Mouse (Mus musculus): ENCODE measurements around the gene Exog. TPM values are rescaled to one million over a fixed set of nuclear protein-coding genes. Genes with fewer than 3 reads are reported as not detected.
A peak's percentile ranks its signal among the peaks of the same experiment; 100 is the strongest.

The Exog gene
- polyA plus RNA-seq, 1 experiment = 4.6 TPM

DNA sequence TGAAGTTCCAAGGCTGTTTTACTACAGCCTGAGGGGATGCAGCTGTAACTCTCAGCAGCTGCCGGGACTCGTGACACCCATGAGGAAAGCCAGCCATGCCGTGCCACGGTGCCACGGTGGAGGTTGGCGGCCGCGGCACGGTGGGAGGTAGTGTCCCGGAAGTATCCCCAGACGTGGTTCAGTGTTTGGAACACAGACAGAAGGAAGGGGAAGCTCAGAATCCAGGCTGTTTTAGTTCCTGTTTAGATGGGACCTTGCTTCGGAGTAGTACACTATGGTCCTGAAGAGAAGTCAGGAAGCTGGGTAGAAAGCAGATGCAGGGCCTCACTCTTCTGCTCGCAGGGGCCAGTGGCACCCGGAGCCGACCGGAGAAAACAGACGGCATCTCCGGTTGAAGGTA is 26.7 kb upstream of the Exog start:
- Histone ChIP-seq H3K4me3 (ENCODE audit: insufficient read depth, low read length) (peak overlapping the region; percentile 21), H3K4me1 (ENCODE audit: control insufficient read depth, insufficient read depth, low read length) (peaks cover 20% of the 10 kb centered on the region), H3K27ac (ENCODE audit: insufficient read depth, low read depth, low read length) (peak overlapping the region; percentile 84)
- no peak for TF ChIP-seq POLR2A (IDR thresholded peaks at IDR 0.05; ENCODE audit: borderline replicate concordance, low read depth, low read length)

DNA sequence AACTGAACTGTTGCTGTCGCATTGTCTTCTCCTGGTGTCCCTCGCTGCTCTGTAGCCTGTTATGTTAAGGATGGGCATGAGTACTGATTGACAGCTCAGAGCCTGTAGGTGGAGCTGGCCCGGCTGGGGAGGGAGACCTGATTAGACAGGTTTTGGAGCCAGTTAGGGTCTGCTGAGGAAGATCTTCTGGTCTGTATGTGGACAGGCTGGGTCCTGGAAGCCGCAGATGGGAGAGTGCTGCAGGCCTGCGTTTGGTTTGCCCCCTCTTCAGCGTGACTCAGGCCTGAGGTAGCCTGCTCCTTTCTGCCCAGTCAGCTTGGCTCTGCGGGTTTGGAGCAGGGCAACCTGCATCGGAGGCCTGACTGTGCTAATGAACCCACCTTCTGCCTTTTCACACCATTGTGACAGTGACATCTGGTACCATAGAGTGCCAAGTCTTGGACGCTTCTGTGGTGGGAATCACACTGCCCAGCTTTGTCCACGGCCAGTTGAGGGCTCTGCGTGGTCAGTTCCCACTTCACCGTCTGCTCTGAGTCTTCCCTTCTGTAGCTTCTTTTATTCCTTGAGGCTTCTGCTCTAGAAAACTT is 24.8 kb upstream of the Exog start:
- Histone ChIP-seq H3K4me1 (ENCODE audit: control insufficient read depth, insufficient read depth, low read length) (peaks cover 31% of the 10 kb centered on the region), H3K4me3 (ENCODE audit: insufficient read depth, low read length) (no peak overlapping the region), H3K27ac (ENCODE audit: insufficient read depth, low read depth, low read length) (no peak overlapping the region)
- TF ChIP-seq POLR2A (IDR thresholded peaks at IDR 0.05; ENCODE audit: borderline replicate concordance, low read depth, low read length) (no peak), CTCF (IDR thresholded peaks at IDR 0.05; ENCODE audit: low read depth, low read length) (no peak)

DNA sequence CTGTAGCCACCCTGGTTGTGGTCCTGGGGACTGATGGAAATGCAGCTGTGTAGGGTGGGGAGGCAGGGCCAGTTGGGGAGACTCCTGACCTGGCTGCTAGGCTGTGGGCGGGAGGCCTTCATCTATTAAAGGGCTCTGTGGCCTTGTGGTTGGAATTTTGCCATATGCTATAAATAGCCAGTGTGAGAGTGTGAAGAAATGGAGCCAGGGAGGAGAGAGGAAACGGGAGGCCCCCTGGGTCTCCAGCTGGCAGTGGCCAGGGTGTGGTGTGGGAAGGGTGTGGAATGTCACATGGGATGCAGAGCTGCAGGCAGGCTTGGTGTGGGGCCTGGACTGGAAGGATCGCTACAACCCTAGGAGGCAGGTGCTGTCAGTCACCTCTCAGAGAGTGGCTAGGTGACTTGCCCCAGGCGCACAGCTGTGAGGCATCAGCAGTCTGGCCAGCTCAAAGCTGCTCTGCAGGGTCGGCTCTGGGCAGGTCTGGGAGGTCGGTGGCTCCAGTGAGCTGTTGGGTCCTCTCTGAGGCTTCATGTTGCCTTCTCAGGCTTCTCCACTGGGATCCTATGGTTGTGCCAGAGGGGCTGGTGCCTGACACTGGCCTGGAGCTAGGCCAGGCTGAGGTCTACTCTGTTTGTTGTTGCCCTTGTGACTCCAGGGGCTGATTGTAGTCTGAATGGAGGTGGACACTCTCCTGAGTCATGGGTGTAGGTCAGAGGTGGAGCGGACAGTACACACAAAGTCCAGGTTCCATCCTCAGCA is 19.3 kb upstream of the Exog start:
- no peak for TF ChIP-seq CTCF (IDR thresholded peaks at IDR 0.05; ENCODE audit: low read depth, low read length)
- no peak for TF ChIP-seq POLR2A (IDR thresholded peaks at IDR 0.05; ENCODE audit: borderline replicate concordance, low read depth, low read length)
- peak overlapping the region; percentile 21 for H3K27ac ChIP-seq (ENCODE audit: insufficient read depth, low read depth, low read length)
- H3K4me3 ChIP-seq (ENCODE audit: insufficient read depth, low read length) = no peak overlapping the region
- peaks cover 28% of the 10 kb centered on the region for H3K4me1 ChIP-seq (ENCODE audit: control insufficient read depth, insufficient read depth, low read length)

DNA sequence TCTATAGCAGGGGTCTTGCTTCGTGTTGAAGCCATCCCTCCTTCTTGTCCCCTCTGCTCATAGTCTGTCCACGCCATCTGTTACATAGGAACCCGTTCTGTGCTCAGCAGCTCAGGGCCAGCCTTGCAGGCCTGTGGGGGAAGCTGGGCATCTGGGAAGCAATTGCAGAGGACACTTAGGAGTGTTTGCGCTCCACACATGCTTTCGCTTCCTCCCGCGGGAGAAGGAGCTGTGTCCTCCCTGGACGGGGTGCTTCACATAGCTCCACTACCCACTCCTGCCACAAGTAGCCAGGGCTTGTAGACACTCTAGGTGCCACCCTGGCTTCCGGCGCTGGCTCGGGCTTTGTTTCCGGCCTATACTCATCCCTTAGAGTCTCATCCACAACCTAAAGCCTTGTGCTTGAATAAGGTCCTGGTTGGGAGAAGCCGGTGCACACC is 18.7 kb upstream of the Exog start:
- Histone ChIP-seq H3K4me1 (ENCODE audit: control insufficient read depth, insufficient read depth, low read length) (peaks cover 28% of the 10 kb centered on the region), H3K4me3 (ENCODE audit: insufficient read depth, low read length) (no peak overlapping the region), H3K27ac (ENCODE audit: insufficient read depth, low read depth, low read length) (peak overlapping the region; percentile 21)
- TF ChIP-seq POLR2A (IDR thresholded peaks at IDR 0.05; ENCODE audit: borderline replicate concordance, low read depth, low read length) (no peak), CTCF (IDR thresholded peaks at IDR 0.05; ENCODE audit: low read depth, low read length) (no peak)

DNA sequence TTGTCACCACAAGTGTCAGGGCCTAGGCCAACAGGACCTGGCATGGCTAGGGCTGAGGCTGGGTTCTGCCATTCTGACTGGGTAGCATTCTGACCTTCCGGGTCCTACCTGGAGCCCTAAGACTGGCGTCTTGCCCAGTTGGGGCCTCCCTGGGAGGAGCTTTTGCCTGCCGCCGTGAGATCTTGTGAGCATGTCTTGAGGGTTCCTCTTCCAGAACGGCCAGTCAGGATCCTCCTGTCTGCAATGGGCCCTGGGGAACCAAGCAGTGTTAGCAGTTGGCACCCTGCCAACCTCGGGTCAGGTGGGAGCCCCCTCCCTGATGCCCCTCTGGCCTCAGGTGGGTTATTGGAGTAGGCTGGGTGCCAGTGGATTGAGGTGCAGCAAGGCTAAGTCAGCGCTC is 18.3 kb upstream of the Exog start:
- no peak for TF ChIP-seq POLR2A (IDR thresholded peaks at IDR 0.05; ENCODE audit: borderline replicate concordance, low read depth, low read length)
- TF ChIP-seq CTCF (IDR thresholded peaks at IDR 0.05; ENCODE audit: low read depth, low read length) = no peak
- H3K27ac ChIP-seq (ENCODE audit: insufficient read depth, low read depth, low read length) = no peak overlapping the region
- H3K4me1 ChIP-seq (ENCODE audit: control insufficient read depth, insufficient read depth, low read length) = peaks cover 28% of the 10 kb centered on the region
- no peak overlapping the region for H3K4me3 ChIP-seq (ENCODE audit: insufficient read depth, low read length)

DNA sequence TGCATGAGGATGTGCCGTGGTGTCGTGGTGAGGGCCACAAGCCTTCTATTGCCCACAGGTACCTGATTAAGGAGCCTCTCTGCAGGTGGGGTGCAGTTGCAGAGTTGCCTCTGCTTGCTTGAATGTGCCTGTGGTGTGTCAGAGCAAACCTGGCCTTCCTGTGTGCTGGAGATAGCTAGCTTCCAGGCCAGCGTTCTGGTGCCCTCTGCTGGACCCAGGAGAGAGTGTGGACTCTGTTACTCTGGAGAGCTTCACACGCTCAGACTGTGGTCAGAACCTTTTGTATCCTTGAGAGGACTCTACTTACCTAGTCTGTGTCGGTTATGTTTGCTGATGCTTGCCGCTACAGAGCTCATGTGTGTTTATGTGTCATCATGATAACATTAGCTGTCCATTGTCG is 14.4 kb upstream of the Exog start:
- no peak overlapping the region for H3K4me3 ChIP-seq (ENCODE audit: insufficient read depth, low read length)
- TF ChIP-seq CTCF (IDR thresholded peaks at IDR 0.05; ENCODE audit: low read depth, low read length) = peak; percentile 76
- no peak for TF ChIP-seq POLR2A (IDR thresholded peaks at IDR 0.05; ENCODE audit: borderline replicate concordance, low read depth, low read length)
- no peak overlapping the region for H3K27ac ChIP-seq (ENCODE audit: insufficient read depth, low read depth, low read length)
- peaks cover 19% of the 10 kb centered on the region for H3K4me1 ChIP-seq (ENCODE audit: control insufficient read depth, insufficient read depth, low read length)

DNA sequence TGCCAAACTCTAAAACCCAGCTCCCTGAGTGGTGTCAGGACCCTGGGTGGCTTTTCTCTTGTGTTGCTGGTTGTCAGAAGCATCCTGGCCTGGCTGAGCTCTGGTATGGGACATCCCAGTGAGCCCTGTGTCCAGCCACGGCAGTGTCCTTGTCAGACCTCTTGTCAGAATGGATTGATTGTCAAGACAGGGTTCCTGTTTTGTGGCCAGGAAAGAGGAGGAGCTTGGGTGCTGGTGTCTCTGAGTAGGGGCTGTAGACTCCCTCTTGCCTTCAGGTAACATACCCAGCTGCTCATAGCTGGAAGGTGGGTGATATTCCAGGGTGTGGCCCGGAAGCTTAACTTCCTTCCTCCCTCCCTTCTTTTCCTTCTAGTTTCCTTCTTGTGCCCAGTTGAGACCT is 8.9 kb upstream of the Exog start:
- no peak overlapping the region for H3K4me3 ChIP-seq (ENCODE audit: insufficient read depth, low read length)
- no peak for TF ChIP-seq CTCF (IDR thresholded peaks at IDR 0.05; ENCODE audit: low read depth, low read length)
- no peak for TF ChIP-seq POLR2A (IDR thresholded peaks at IDR 0.05; ENCODE audit: borderline replicate concordance, low read depth, low read length)
- H3K27ac ChIP-seq (ENCODE audit: insufficient read depth, low read depth, low read length) = peak overlapping the region; percentile 70
- peaks cover 22% of the 10 kb centered on the region for H3K4me1 ChIP-seq (ENCODE audit: control insufficient read depth, insufficient read depth, low read length)

DNA sequence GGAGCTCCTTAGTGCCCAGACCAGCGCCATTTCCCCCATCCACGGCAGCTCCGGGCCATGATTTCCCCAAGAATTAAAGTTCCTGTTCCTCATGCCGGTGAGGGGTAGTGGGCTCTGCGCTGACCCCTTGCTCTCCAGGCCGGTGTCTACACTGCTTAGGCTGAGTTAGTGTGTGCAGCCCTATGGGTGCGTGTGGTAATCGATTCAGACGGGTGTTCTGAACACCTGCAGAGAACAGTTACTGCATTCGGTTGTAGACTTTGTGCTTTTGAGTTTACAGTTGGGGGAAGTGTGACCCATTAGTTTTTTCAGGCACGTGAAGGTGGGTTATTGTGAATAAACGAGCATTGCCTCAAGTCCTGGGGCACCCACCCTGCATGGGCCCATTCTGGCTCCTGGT is 6.7 kb upstream of the Exog start:
- H3K27ac ChIP-seq (ENCODE audit: insufficient read depth, low read depth, low read length) = no peak overlapping the region
- TF ChIP-seq POLR2A (IDR thresholded peaks at IDR 0.05; ENCODE audit: borderline replicate concordance, low read depth, low read length) (no peak), CTCF (IDR thresholded peaks at IDR 0.05; ENCODE audit: low read depth, low read length) (no peak)
- peaks cover 22% of the 10 kb centered on the region for H3K4me1 ChIP-seq (ENCODE audit: control insufficient read depth, insufficient read depth, low read length)
- H3K4me3 ChIP-seq (ENCODE audit: insufficient read depth, low read length) = no peak overlapping the region

DNA sequence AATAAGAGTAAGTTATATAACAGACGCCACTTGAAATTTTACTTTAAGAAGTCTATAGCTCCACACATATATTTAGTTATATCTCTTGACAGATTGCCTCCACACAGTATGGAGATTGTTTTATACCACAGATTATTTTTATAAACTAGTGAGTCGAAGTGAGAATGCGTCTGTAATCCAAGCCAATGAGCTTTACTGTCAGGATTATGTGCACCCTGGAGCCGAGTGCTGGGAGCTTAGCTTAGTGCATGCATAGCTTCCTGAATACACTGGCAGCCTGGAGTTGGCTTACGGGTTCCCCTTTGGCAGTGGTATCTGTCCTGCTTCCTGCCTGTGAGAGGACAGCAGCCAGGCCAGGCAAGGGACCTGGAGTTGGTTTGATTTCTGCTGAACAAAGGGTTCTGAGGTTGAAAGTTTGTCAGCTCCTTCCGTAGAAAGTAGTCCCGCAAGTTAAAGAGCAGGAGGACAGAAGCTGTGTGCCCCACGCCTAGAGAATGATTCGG is 6.2 kb upstream of the Exog start:
- Histone ChIP-seq H3K27ac (ENCODE audit: insufficient read depth, low read depth, low read length) (no peak overlapping the region), H3K4me1 (ENCODE audit: control insufficient read depth, insufficient read depth, low read length) (peaks cover 22% of the 10 kb centered on the region), H3K4me3 (ENCODE audit: insufficient read depth, low read length) (no peak overlapping the region)
- no peak for TF ChIP-seq POLR2A (IDR thresholded peaks at IDR 0.05; ENCODE audit: borderline replicate concordance, low read depth, low read length)
- TF ChIP-seq CTCF (IDR thresholded peaks at IDR 0.05; ENCODE audit: low read depth, low read length) = no peak

DNA sequence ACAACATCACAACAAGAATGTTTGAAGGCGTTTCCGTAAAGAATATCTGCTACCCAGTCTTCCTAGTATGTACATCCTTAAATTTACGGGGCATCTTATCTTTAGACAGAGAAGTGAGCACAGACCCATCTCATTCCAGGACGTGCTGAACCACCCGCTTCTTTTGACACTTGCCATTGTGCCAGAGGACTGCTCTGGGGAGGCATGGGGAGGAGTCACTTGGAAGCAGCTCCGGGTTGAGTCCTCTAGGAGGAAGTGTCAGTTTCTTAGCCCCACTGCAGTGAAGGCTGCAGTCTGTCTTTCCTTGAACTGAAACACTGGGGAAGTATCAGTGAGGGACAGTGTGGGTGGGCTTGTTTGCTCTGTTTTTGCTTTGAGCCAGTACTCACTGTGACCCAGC is 994 bp downstream of the Exog start:
- peak overlapping the region; percentile 80 for H3K4me3 ChIP-seq (ENCODE audit: insufficient read depth, low read length)
- TF ChIP-seq CTCF (IDR thresholded peaks at IDR 0.05; ENCODE audit: low read depth, low read length) (no peak), POLR2A (IDR thresholded peaks at IDR 0.05; ENCODE audit: borderline replicate concordance, low read depth, low read length) (no peak)
- peaks cover 5% of the 10 kb centered on the region; the same call in 1 of the 2 replicates for H3K4me1 ChIP-seq (ENCODE audit: control insufficient read depth, insufficient read depth, low read length)
- 0 out of 2 replicates have a peak overlapping the region, but pooled peaks have one; percentile 9 for H3K27ac ChIP-seq (ENCODE audit: insufficient read depth, low read depth, low read length)
